39 mouse cellular contexts compared by ENCODE assay signal in the genomic region with DNA sequence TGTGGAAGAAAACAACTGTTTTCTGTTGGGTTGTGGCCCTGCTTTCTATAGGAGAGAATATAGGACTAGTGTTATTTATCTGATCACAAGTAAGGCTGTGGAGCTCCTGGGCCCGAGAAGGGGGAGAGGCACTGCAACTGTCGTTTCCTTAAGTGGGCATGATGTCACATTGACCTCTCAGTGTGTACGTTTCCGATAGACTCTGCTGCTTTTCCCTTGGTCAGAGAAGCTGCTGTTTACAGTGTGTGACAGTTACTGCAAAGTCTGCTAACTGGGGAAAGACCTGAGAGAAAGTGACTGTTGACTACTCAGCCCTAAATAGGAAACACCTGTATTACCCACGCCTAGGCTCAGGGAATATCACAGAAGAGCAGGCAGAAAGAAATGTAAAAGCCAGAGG. TPM values are rescaled to one million over a fixed set of nuclear protein-coding genes. Genes with fewer than 3 reads are reported as not detected.
DNase-seq lines count a peak whose midpoint lies in the region; ATAC-seq and TF ChIP-seq lines count a peak whose summit lies in the region.
"Had no signal": no experiment of that assay in that cellular context is flagged by ENCODE, and none has a peak within 500 bp of the region (broad histone marks: within the 10 kb centered on the region; RNA-seq: fewer than 3 reads in every experiment).

No protein-coding gene starts in this region.

- 14% methylated on average over 5 of the region's 5 CpGs for WGBS in heart, embryonic 16.5 days
- 4% methylated on average over 5 of the region's 5 CpGs for WGBS in thymus, adult 2 months
- 50% methylated on average over 5 of the region's 5 CpGs for WGBS in hindbrain, embryonic 12.5 days

- no peak overlapping the region for H3K4me3 ChIP-seq in heart, embryonic 16.5 days (ENCODE audit: low read length)
- no peak overlapping the region for H3K4me3 ChIP-seq in thymus, adult 2 months (ENCODE audit: control insufficient read depth, insufficient read depth, low read length)
- no peak overlapping the region for H3K4me3 ChIP-seq in layer of hippocampus, adult 2 months
- H3K4me3 ChIP-seq in hindbrain, embryonic 12.5 days = no peak overlapping the region
- H3K4me3 ChIP-seq: embryonic facial prominence, embryonic 13.5 days; erythroblast, embryonic 14.5 days; heart, embryonic 13.5 days; hindbrain, embryonic 15.5 days; midbrain, embryonic 10.5 days; midbrain, embryonic 15.5 days; neural tube, embryonic 15.5 days had no signal

- no peak overlapping the region for H3K4me2 ChIP-seq in heart, embryonic 16.5 days (ENCODE audit: low read depth, low read length)
- H3K4me2 ChIP-seq in hindbrain, embryonic 12.5 days (replicated peaks) = no peak overlapping the region
- H3K4me2 ChIP-seq: embryonic facial prominence, embryonic 13.5 days; heart, embryonic 13.5 days; hindbrain, embryonic 15.5 days; midbrain, embryonic 15.5 days; neural tube, embryonic 15.5 days had no signal

- no peaks in the 10 kb centered on the region for H3K36me3 ChIP-seq in heart, embryonic 16.5 days (ENCODE audit: control insufficient read depth, insufficient read depth)
- no peaks in the 10 kb centered on the region for H3K36me3 ChIP-seq in thymus, adult 2 months (ENCODE audit: control insufficient read depth, insufficient read depth, low read length)
- H3K36me3 ChIP-seq in splenic B cell, adult 2 months (ENCODE audit: control insufficient read depth, insufficient read depth, low read length, poor library complexity, severe bottlenecking) = no peaks in the 10 kb centered on the region
- no peaks in the 10 kb centered on the region for H3K36me3 ChIP-seq in hindbrain, embryonic 12.5 days
- H3K36me3 ChIP-seq: embryonic facial prominence, embryonic 13.5 days; heart, embryonic 13.5 days; hindbrain, embryonic 15.5 days; midbrain, embryonic 10.5 days; midbrain, embryonic 15.5 days; neural tube, embryonic 15.5 days had no signal

- no peak for ATAC-seq in heart, embryonic 16.5 days (replicated peaks; ENCODE audit: extremely low read depth, insufficient read depth, low FRiP score)
- ATAC-seq in hindbrain, embryonic 12.5 days (ENCODE audit: low FRiP score) = no peak
- ATAC-seq: CD4-positive, CD25-positive, alpha-beta regulatory T cell, adult 4 months; forebrain, embryonic 16.5 days; inflammation-experienced regulatory T-cells, adult 6 months; lung, postnatal 0 days; midbrain, embryonic 15.5 days had no signal

- no peak for TF ChIP-seq CTCF in thymus, adult 2 months (IDR thresholded peaks at IDR 0.05; ENCODE audit: borderline replicate concordance, control insufficient read depth, extremely low read depth, insufficient read depth, low read length, poor library complexity)
- no peak for TF ChIP-seq CTCF in layer of hippocampus, adult 2 months (conservative IDR thresholded peaks at IDR 0.05)

- no peaks in the 10 kb centered on the region for H3K27me3 ChIP-seq in heart, embryonic 16.5 days (ENCODE audit: control insufficient read depth, insufficient read depth, low read length)
- no peaks in the 10 kb centered on the region for H3K27me3 ChIP-seq in thymus, adult 2 months (ENCODE audit: control insufficient read depth, insufficient read depth, low read length)
- H3K27me3 ChIP-seq in splenic B cell, adult 2 months (ENCODE audit: control insufficient read depth, insufficient read depth, low read length, poor library complexity, severe bottlenecking) = no peaks in the 10 kb centered on the region
- H3K27me3 ChIP-seq in hindbrain, embryonic 12.5 days = no peaks in the 10 kb centered on the region
- H3K27me3 ChIP-seq: heart, embryonic 13.5 days; hindbrain, embryonic 15.5 days; midbrain, embryonic 15.5 days; neural tube, embryonic 15.5 days had no signal

- DNase-seq in heart, postnatal 36 days = no peak
- peak; percentile 30 for DNase-seq in thymus, adult 2 months
- DNase-seq in thymus, postnatal 10 days (ENCODE audit: low spot score in 2 of 2) = no peak
- DNase-seq in splenic B cell, adult 2 months (ENCODE audit: low read depth, low spot score) = peak; percentile 51
- no peak for DNase-seq in layer of hippocampus, adult 2 months (ENCODE audit: low spot score in 2 of 2)
- no peak for DNase-seq in cerebellum, postnatal 36 days
- DNase-seq: adrenal gland, postnatal 36 days; cerebellum, adult 18-20 months; cerebellum, postnatal 10 days; kidney, adult 11 months; kidney, postnatal 14 days; lung, adult 18-20 months; retina, postnatal 1 day; right cerebral cortex, postnatal 14 days had no signal

- H3K27ac ChIP-seq in heart, embryonic 16.5 days (ENCODE audit: low read length) = peak overlapping the region; percentile 11; the same call in 1 of the 2 replicates
- peak overlapping the region; percentile 94 for H3K27ac ChIP-seq in thymus, adult 2 months (ENCODE audit: control insufficient read depth, insufficient read depth, low read length)
- no peak overlapping the region for H3K27ac ChIP-seq in layer of hippocampus, adult 2 months
- no peak overlapping the region for H3K27ac ChIP-seq in hindbrain, embryonic 12.5 days
- H3K27ac ChIP-seq: embryonic facial prominence, embryonic 13.5 days; heart, embryonic 13.5 days; hindbrain, embryonic 15.5 days; macrophage; midbrain, embryonic 10.5 days; midbrain, embryonic 15.5 days; neural tube, embryonic 15.5 days had no signal

- intact Hi-C loops in heart, postnatal 36 days (cut with DNase I) = no loop called here

- no peak for TF ChIP-seq POLR2A in thymus, adult 2 months (IDR thresholded peaks at IDR 0.05; ENCODE audit: control insufficient read depth, extremely low read depth, insufficient read depth, low read length, poor library complexity)

- H3K4me1 ChIP-seq in heart, embryonic 16.5 days (ENCODE audit: control insufficient read depth, insufficient read depth, low read length) = peaks cover 4% of the 10 kb centered on the region
- peaks cover 19% of the 10 kb centered on the region for H3K4me1 ChIP-seq in thymus, adult 2 months (replicated peaks; ENCODE audit: control insufficient read depth, insufficient read depth, low read length)
- peaks cover 4% of the 10 kb centered on the region for H3K4me1 ChIP-seq in hindbrain, embryonic 12.5 days
- H3K4me1 ChIP-seq: hindbrain, embryonic 15.5 days; neural tube, embryonic 15.5 days had no signal

- H3K9me3 ChIP-seq in heart, embryonic 16.5 days (replicated peaks; ENCODE audit: control insufficient read depth, low read length) = no peaks in the 10 kb centered on the region
- H3K9me3 ChIP-seq in hindbrain, embryonic 12.5 days (replicated peaks) = no peaks in the 10 kb centered on the region
- H3K9me3 ChIP-seq: embryonic facial prominence, embryonic 13.5 days; heart, embryonic 13.5 days; hindbrain, embryonic 15.5 days; midbrain, embryonic 10.5 days; midbrain, embryonic 15.5 days; neural tube, embryonic 15.5 days had no signal

- no peak overlapping the region for H3K9ac ChIP-seq in heart, embryonic 16.5 days (ENCODE audit: low read length)
- H3K9ac ChIP-seq in hindbrain, embryonic 12.5 days = no peak overlapping the region
- H3K9ac ChIP-seq: embryonic facial prominence, embryonic 13.5 days; heart, embryonic 13.5 days; hindbrain, embryonic 15.5 days; midbrain, embryonic 15.5 days; neural tube, embryonic 15.5 days had no signal

RNA-seq across cellular contexts. Expression of a gene that starts 3.9 kb away (rescaled TPM):
- 65.3 and 72.3 TPM in 2 replicates for polyA plus RNA-seq in heart, embryonic 16.5 days (2015; fragmentation: Nextera tagmentation; extraction: Ambion mirVana)
- 10 to 100 TPM; 47.2 to 57.1 TPM for total RNA-seq in heart, postnatal 36 days (2021)
- polyA plus RNA-seq in thymus, adult 2 months (2012; rRNA removed) = 294 and 360 TPM in 2 replicates
- 100 to 1,000 TPM; 261 to 264 TPM for total RNA-seq in layer of hippocampus, adult 2 months (2021)
- polyA plus RNA-seq in hindbrain, embryonic 12.5 days (2016; fragmentation: Nextera tagmentation; extraction: Ambion mirVana) = 257 TPM in 2 replicates

RNA-seq across cellular contexts. Expression of a gene that starts 53.5 kb away (rescaled TPM):
- 1.7 and 3.3 TPM in 2 replicates for polyA plus RNA-seq in heart, embryonic 16.5 days (2015; fragmentation: Nextera tagmentation; extraction: Ambion mirVana)
- total RNA-seq in heart, postnatal 36 days (2021) = not detected
- 0.29 and 0.69 TPM in 2 replicates for polyA plus RNA-seq in thymus, adult 2 months (2012; rRNA removed)
- total RNA-seq in layer of hippocampus, adult 2 months (2021) = not detected
- polyA plus RNA-seq in hindbrain, embryonic 12.5 days (2016; fragmentation: Nextera tagmentation; extraction: Ambion mirVana) = 0.28 and 0.42 TPM in 2 replicates
- total RNA-seq: adrenal gland, adult 18-20 months; adrenal gland, postnatal 36 days; gastrocnemius, adult 8-10 months; gastrocnemius, postnatal 4 days; heart, postnatal 25 days; layer of hippocampus, postnatal 10 days; left cerebral cortex, adult 18-20 months; left cerebral cortex, postnatal 14 days; liver, adult 2 months had no signal
- polyA plus RNA-seq: brain, embryonic 14.5 days; CD4-positive, CD25-positive, alpha-beta regulatory T cell, adult 4 months; erythroblast, embryonic 14.5 days; forebrain, embryonic 11.5 days; forebrain, embryonic 16.5 days; inflammation-experienced regulatory T-cells, adult 6 months; limb, embryonic 11.5 days; macrophage; midbrain, embryonic 10.5 days; neural tube, embryonic 15.5 days had no signal

Comparison
In these comparisons a context has a peak if more than half of its experiments do, and no peak if none do; other contexts are left out.
1. DNase-seq: peak in thymus, adult 2 months (single experiment) and splenic B cell, adult 2 months (single experiment); none in heart, postnatal 36 days (0 of 2), thymus, postnatal 10 days (0 of 2), layer of hippocampus, adult 2 months (0 of 2) and cerebellum, postnatal 36 days (0 of 2).
2. H3K27ac ChIP-seq: peak in heart, embryonic 16.5 days (single experiment) and thymus, adult 2 months (single experiment); none in layer of hippocampus, adult 2 months (single experiment) and hindbrain, embryonic 12.5 days (single experiment).